Mouse (Mus musculus) B cell, adult 2 months (primary cell): ENCODE measurements around the gene Fam185a.

ENCODE experiments used
- DNase-seq, 2 experiments: peaks; one replicate each; pipeline ENCODE4 v3.0.0; 2022

Fam185a gene

GRCm38 (mm10) chr5:21496321-21496720 is 71.6 kb downstream of the Fam185a start:
- no peak for DNase-seq

GRCm38 (mm10) chr5:21496881-21497280 is 72.1 kb downstream of the Fam185a start:
- no peak for DNase-seq

DNA sequence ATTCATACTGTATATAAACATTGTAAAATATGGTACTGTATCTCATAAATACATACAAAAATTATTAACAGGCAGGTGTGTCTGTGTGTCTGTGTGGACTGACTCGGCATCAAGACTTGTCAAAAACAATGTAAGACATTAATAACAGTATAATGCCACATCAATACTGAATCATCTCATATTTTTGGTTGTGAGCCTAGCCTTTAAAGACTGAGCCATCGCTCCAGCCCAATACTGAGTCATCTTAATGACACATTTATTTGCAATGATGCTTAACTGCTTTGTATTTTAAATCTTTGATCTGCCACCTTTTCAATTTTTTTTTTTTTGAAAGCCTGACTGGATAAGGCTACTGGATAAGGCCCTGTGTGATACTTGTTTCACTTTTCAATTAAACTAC is 73.7 kb downstream of the Fam185a start:
- DNase-seq = no peak

DNA sequence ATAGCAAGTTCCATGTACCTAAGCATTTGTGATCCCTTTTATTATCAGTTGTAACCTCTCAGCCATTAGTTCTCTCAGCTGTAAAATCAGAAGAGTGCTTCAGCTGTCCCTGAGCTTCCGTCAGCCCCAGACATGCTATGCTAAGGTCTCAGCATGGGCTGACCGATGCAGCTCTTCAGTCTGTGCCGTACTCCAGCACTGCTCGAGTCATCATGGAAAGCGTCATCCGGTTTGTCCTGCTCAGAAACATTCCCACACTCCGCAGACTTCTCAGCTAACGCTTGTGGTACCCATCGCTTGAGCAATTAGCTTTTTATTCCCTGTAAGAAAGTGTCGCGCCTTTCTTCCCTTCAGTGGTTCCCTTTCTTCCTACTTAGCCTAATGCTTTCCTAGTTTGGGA is 74.2 kb downstream of the Fam185a start:
- no peak for DNase-seq

- no peak for DNase-seq
Measured at GRCm38 (mm10) chr5:21500133-21500532, 75.4 kb downstream of the Fam185a start.

- no peak for DNase-seq
Measured at GRCm38 (mm10) chr5:21500941-21501340, 76.2 kb downstream of the Fam185a start.

DNA sequence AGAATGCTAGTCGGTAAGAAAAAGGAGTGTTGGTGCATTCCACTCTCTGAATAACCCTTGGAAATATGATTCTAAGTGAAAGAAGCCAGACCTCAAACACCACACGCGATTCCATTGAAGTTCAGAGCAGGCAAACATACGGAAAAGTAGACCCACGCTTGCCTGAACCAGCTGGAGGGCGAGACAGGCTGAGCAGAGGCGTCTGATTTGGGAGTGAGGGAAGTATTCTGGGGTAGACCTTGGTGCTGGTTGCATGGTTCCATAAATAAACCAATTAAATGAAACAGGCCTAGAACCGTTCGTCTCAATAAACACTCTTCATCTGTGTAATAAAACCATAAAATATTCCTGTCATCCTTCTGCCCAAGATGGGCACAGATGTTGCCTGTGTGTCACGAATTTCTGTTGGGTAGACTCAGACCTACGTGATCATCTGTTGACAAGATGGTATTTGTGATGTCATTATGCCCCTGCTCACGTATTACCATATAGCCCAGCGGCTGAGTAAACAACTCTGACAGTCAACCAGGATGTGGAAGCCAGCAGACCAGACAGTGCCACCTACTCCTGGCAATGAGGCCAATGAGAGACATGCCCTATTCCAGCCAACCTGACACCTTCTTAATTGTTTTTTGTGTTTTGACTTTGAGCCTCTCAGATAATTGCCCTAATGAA is 78.3 kb downstream of the Fam185a start:
- no peak for DNase-seq

DNA sequence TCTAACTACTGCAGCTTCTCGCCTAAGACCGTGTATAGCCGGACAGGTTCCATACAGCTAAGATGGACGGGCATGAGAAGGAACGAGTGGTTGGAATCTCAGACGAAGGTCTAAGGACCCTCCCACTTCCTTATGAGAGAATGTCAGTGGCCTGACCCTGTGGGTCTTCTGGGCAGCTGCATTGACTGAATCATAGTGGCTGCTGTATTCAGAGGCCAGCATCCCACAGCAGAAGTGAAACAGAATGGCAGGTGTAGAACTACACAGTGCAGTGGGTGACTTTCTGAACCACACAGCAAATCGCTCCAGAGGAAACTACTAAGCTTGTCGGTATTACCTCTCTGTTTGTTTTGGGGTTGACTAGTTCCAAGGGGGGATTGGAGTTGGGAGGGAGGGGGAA is 80.4 kb downstream of the Fam185a start:
- DNase-seq = no peak

GRCm38 (mm10) chr5:21506887-21507286 is 82.1 kb downstream of the Fam185a start:
- no peak for DNase-seq

GRCm38 (mm10) chr5:21509801-21510200 is 85.0 kb downstream of the Fam185a start:
- no peak for DNase-seq

DNA sequence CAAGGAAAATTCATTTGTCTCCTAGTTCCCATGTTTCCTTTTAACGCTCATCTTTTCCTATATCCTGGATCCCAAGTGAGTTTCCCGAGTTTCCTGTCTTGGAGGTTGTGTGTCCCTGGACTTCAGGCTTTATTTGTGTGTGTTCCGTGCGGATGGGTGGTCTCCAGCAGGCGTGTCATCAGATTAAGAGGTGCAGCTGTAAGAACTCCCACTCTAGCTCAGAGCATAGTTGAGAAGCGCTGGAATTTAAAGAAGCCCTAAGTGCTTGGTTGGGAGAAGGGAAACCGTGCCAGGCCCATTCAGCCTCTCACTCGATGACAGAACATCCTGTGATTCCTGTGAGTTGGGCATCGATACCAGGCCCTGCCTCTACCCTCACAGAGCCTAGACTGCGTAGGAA is 88.6 kb downstream of the Fam185a start:
- no peak for DNase-seq

DNA sequence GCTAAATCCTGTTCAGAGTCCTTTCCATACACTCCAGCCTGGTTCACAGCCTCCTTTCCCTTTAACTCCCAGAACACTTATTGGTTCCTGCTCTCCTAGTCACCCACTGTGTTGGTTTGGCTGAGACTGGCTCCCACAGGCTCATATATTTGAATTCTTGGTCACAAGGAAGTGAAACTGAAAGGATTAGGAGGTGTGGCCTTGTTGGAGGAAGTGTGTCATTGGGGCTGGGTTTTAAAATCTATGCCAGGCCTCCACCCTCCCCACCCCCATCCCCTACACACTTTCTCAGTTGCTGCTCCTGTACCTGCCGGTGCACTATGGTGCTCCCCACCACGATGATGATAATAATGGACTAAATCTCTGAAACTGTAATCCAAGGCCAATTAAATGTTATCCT is 92.8 kb downstream of the Fam185a start:
- peak; percentile 69 to 75 for DNase-seq

DNA sequence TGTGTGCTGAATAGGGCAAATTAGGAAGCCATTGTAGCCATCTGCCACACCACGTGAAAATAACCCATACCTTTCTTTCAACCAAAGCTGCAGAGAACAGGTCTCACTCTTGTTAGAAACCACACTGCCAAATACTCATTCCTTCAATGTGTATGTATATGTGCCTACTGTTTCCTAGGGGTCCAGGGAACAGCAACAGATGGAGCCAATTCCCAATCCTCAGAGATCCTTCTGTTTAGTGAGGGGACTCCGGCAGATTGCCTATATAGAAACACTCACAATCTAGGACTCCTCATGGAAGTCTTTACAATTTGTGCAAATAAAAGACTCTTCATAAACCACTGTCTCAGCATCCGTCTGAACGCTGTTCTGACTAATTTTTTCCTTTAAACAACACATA is 93.4 kb downstream of the Fam185a start:
- no peak for DNase-seq

GRCm38 (mm10) chr5:21519166-21519565 is 94.4 kb downstream of the Fam185a start:
- no peak for DNase-seq

- DNase-seq = no peak
Measured at GRCm38 (mm10) chr5:21526835-21527485, 102.2 kb downstream of the Fam185a start.

DNA sequence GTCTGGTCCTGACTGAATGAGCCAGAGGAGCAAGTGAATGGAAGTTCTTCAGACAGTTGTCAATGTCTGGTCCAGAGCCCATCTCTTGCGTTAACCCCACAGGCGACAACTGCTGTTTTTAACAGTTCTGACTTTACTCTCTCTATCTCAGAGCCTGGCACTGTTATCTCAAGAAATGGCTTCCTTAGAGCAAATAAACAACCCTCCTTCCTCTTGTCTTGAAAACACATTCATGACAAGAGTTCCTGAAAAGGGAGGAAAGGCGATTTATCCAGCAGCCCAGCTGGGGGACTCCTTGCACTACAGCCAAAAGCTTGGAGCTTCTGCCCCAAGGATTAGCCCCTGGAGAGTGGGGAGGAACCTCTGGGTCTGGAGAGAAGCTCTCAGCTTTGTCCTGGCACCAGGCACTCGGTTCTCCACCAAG is 102.7 kb downstream of the Fam185a start:
- DNase-seq = no peak

- DNase-seq = no peak
Measured at GRCm38 (mm10) chr5:21528068-21528842, 103.5 kb downstream of the Fam185a start.

GRCm38 (mm10) chr5:21529110-21529720 is 104.5 kb downstream of the Fam185a start:
- DNase-seq = no peak
